Mouse (Mus musculus): ENCODE data around the gene Zfp398. TPM values are rescaled to one million over a fixed set of nuclear protein-coding genes. Genes with fewer than 3 reads are reported as not detected.

Gene Zfp398
- polyA plus RNA-seq, 1 experiment from 2014 or later = 13.4 TPM

GRCm38 (mm10) chr6:47911650-47912049 lies 76.2 kb downstream of the Zfp398 start:
- Histone ChIP-seq H3K36me3 (peaks cover 9% of the 10 kb centered on the region), H3K4me1 (no peaks in the 10 kb centered on the region), H3K27me3 (replicated peaks) (no peaks in the 10 kb centered on the region), H3K9me3 (no peaks in the 10 kb centered on the region), H3K27ac (no peak overlapping the region), H3K4me3 (no peak overlapping the region), H3K9ac (no peak overlapping the region), H3K4me2 (replicated peaks) (no peak overlapping the region)
- no peak for ATAC-seq (ENCODE audit: low FRiP score, low read depth)
- WGBS = 74% methylated on average over 1 of the region's 1 CpGs

GRCm38 (mm10) chr6:47912991-47913390 lies 77.5 kb downstream of the Zfp398 start:
- no peak overlapping the region for H3K27ac ChIP-seq
- H3K27me3 ChIP-seq (replicated peaks) = no peaks in the 10 kb centered on the region
- ATAC-seq (ENCODE audit: low FRiP score, low read depth) = no peak
- no peak overlapping the region for H3K4me3 ChIP-seq
- no peak overlapping the region for H3K9ac ChIP-seq
- no peak overlapping the region for H3K4me2 ChIP-seq (replicated peaks)
- H3K9me3 ChIP-seq = no peaks in the 10 kb centered on the region
- WGBS = 53% methylated on average over 3 of the region's 3 CpGs
- no peaks in the 10 kb centered on the region for H3K4me1 ChIP-seq
- peaks cover 1% of the 10 kb centered on the region for H3K36me3 ChIP-seq

- H3K27ac ChIP-seq = no peak overlapping the region
- no peaks in the 10 kb centered on the region for H3K9me3 ChIP-seq
- no peak overlapping the region for H3K4me3 ChIP-seq
- H3K4me1 ChIP-seq = peaks cover 12% of the 10 kb centered on the region
- H3K9ac ChIP-seq = no peak overlapping the region
- no peak overlapping the region for H3K4me2 ChIP-seq (replicated peaks)
- no peaks in the 10 kb centered on the region for H3K27me3 ChIP-seq (replicated peaks)
- no peaks in the 10 kb centered on the region for H3K36me3 ChIP-seq
- WGBS = 83% methylated on average over 5 of the region's 5 CpGs
- ATAC-seq (ENCODE audit: low FRiP score, low read depth) = no peak
Measured at GRCm38 (mm10) chr6:47917051-47917450, 81.6 kb downstream of the Zfp398 start.

- Histone ChIP-seq H3K9me3 (no peaks in the 10 kb centered on the region), H3K4me1 (peaks cover 13% of the 10 kb centered on the region), H3K9ac (no peak overlapping the region), H3K4me2 (replicated peaks) (no peak overlapping the region), H3K27me3 (replicated peaks) (no peaks in the 10 kb centered on the region), H3K4me3 (no peak overlapping the region), H3K27ac (no peak overlapping the region), H3K36me3 (no peaks in the 10 kb centered on the region)
- WGBS = 80% methylated on average over 3 of the region's 3 CpGs
- no peak for ATAC-seq (ENCODE audit: low FRiP score, low read depth)
Measured at GRCm38 (mm10) chr6:47918768-47919274, 83.4 kb downstream of the Zfp398 start.

GRCm38 (mm10) chr6:47919646-47920446 lies 84.4 kb downstream of the Zfp398 start:
- peak overlapping the region; percentile 69 for H3K4me2 ChIP-seq (replicated peaks)
- H3K4me3 ChIP-seq = peak overlapping the region; percentile 78
- WGBS = 31% methylated on average over 11 of the region's 11 CpGs
- peaks cover 13% of the 10 kb centered on the region for H3K4me1 ChIP-seq
- ATAC-seq (ENCODE audit: low FRiP score, low read depth) = peak; percentile 42
- no peak overlapping the region for H3K27ac ChIP-seq
- no peaks in the 10 kb centered on the region for H3K36me3 ChIP-seq
- peak overlapping the region; percentile 80 for H3K9ac ChIP-seq
- no peaks in the 10 kb centered on the region for H3K9me3 ChIP-seq
- H3K27me3 ChIP-seq (replicated peaks) = no peaks in the 10 kb centered on the region

GRCm38 (mm10) chr6:47920447-47921340 lies 85.2 kb downstream of the Zfp398 start, which contains the start of gene Zfp212:
TSS of gene Zfp212 (plus strand) at chr6:47920476.
- peak; percentile 94 for ATAC-seq (ENCODE audit: low FRiP score, low read depth)
- WGBS = 1% methylated on average over 67 of the region's 67 CpGs
- H3K9me3 ChIP-seq = no peaks in the 10 kb centered on the region
- peaks cover 13% of the 10 kb centered on the region for H3K4me1 ChIP-seq
- peak within 1 kb of the TSS; percentile 80 for H3K9ac ChIP-seq
- H3K4me3 ChIP-seq = peak within 1 kb of the TSS; percentile 78
- H3K4me2 ChIP-seq (replicated peaks) = peak within 1 kb of the TSS; percentile 69
- H3K36me3 ChIP-seq = no peaks in the 10 kb centered on the region
- H3K27me3 ChIP-seq (replicated peaks) = no peaks in the 10 kb centered on the region
- H3K27ac ChIP-seq = peak within 1 kb of the TSS; percentile 82

MicroRNA genes within 50 kb of the gene (microRNA counts, 519-probe panel; counts per million panel counts)
- 342 counts per million, percentile 67 among the panel's probes with 10 or more counts for microRNA mmu-miR-704

Small RNA genes lying within 50 kb of the gene (microRNA-seq; reads per million reads assigned to microRNA genes)
- gene Mir704 = not detected

Other genes starting within 250 kb of the Zfp398 start
- 161 and 162 TPM in 2 replicates for gene Ezh2, start 240.3 kb upstream of the Zfp398 start, polyA plus RNA-seq (2016; fragmentation: Nextera tagmentation; extraction: Ambion mirVana)
- gene Pdia4, start 22.2 kb upstream of the Zfp398 start, polyA plus RNA-seq (2016; fragmentation: Nextera tagmentation; extraction: Ambion mirVana) = 196 and 221 TPM in 2 replicates
- 12.8 and 14.8 TPM in 2 replicates for gene Zfp786, start 4.8 kb upstream of the Zfp398 start, polyA plus RNA-seq (2016; fragmentation: Nextera tagmentation; extraction: Ambion mirVana)
- 26.8 and 27.0 TPM in 2 replicates for gene Zfp282, start 41.5 kb downstream of the Zfp398 start, polyA plus RNA-seq (2016; fragmentation: Nextera tagmentation; extraction: Ambion mirVana)
- gene Zfp212, start 84.8 kb downstream of the Zfp398 start, polyA plus RNA-seq (2016; fragmentation: Nextera tagmentation; extraction: Ambion mirVana) = 16.8 and 19.6 TPM in 2 replicates
- 11.0 and 11.2 TPM in 2 replicates for gene Zfp956, start 117.7 kb downstream of the Zfp398 start, polyA plus RNA-seq (2016; fragmentation: Nextera tagmentation; extraction: Ambion mirVana)
- gene Zfp777, start 213.2 kb downstream of the Zfp398 start, polyA plus RNA-seq (2016; fragmentation: Nextera tagmentation; extraction: Ambion mirVana) = 13.0 and 13.3 TPM in 2 replicates

All from neural tube, embryonic 12.5 days (tissue).